Mouse (Mus musculus) liver, adult 2 months (tissue): Measurements from ENCODE around the gene Dlgap1.

Experiments
- CTCF ChIP-seq: fragments of 200-500 bp; IDR thresholded peaks from 2 replicates; pipeline ENCODE4 v1.5.1; 2011; ENCODE audit warnings: low read depth, low read length, control low read depth
- POLR2A ChIP-seq: fragments of 200-500 bp; IDR thresholded peaks from 2 replicates; pipeline ENCODE4 v1.6.1; 2011; ENCODE audit warnings: low read length, control low read depth; ENCODE audit not compliant: insufficient read depth; ENCODE audit errors: extremely low read depth

GRCm38 (mm10) chr17:70455036-70455435 is 486.2 kb downstream of the Dlgap1 start:
- TF ChIP-seq POLR2A (no peak), CTCF (no peak)
